Mouse (Mus musculus) lung, postnatal 10 days (tissue): ENCODE measurements at regions not wholly inside any gene's neighbourhood (a gene's known extent, or its start where the extent isn't known, plus 50 kb on each side); places are given as distances from the start of the nearest gene placed in this dataset.
"Not testable (repeated sequence)": the region's sequence is repeated elsewhere in the genome, so short reads cannot be mapped to it uniquely, and the experiment has no call there.

ENCODE experiments used
- DNase-seq: peaks from one replicate; pipeline ENCODE4 v3.0.0; 2021

DNA sequence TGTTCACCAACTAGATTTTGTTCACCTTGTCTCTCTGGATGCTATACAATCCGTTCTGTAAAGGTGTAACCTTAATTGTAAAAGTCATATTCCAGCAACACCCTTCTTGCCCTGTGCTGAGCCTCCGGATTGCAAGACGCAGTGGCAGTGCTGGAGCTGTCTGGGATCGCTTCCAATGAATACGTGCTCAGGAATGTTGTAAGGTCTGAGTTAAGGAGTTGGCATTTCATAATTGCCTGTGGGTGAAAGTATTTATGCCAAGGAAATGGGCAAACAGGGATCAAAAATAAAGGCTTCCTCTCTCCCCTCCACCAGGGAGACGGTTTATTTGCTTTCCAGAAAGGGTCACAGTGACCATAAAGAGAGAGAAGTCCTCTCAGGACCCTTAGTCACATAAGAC lies 93.3 kb downstream of the Apob start:
- DNase-seq: peak; percentile 27

DNA sequence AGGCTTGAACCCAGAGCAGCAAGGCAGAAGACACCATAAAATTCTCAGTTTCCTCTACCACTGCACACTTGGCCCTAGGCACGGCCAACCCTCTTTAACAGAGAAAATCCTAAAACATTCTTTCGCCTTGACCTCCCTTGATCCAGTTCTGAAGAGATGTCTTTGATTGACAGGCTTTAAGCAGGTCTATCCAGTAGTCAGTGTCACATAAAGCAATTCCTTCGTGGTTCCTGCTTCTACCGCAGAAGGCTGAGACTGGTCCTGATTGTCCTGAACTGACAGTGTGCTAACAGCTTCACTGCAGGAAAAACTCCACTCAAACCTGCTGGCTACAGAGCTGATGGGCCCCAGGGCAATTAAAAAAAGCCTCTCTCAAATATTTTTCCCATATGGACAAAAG lies 93.8 kb downstream of the Apob start:
- DNase-seq: no peak

DNA sequence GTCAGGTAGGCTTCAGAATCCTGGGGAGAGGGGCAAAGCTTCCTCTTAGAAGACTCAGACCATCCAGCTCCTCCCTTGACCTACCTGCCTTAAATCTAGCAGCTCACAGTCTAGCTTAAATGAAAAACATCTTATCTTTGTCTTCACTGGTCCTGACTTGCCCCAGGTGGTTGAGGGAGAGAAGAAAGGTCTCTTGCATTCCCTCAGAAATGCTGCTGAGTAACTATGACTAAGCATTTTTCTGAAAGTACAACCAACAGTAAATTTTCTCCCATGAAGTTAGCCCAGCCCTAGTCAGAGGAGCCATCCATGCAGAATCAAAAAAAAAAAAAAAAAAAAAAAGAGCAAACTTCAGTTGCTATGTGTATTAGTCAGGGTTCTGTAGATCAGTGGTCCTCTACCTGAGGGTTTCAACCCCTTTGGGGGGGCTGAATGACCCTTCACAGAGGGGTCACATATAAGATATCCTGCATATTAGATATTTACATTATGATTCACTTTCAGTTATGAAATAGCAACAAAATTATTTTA lies 98.6 kb downstream of the Apob start:
- no peak for DNase-seq

DNA sequence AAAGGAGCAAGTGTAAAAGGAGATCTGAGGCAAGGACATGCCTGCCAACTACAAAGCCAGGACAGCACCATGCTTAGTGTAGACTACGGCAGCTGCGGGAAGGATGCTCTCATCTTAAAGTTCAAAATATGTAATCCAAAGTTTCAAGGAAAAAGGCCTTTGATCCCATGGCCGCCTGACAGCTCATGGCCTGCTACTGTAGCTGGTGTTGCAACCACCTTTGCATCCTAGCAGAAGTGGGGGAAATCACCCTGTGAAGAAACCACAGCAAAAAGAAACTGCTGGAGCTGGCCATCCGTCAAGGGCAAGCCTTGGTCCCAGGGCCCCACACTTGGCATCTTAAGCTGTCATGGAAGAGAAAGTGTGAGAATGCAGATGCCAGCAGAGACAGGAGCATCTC lies 99.9 kb downstream of the Apob start:
- no peak for DNase-seq

DNA sequence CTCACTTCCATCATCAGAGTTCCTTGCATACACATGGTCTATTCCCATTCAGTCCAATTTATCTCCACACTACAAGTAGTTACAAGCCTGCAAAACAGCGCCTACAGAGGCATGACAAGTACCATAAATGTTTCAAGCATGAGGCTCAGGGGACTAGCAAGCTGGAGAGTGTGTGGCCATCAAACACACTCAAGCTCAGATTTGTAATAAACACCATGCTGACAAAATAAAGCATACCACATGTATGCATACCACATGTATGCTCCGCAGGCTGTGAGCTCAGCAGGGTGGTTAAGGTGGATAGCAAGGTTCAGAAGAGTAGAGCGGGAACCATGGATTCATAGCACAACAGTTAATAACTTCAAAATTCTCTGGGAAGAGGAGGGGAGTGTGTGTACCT lies 100.6 kb downstream of the Apob start:
- no peak for DNase-seq

DNA sequence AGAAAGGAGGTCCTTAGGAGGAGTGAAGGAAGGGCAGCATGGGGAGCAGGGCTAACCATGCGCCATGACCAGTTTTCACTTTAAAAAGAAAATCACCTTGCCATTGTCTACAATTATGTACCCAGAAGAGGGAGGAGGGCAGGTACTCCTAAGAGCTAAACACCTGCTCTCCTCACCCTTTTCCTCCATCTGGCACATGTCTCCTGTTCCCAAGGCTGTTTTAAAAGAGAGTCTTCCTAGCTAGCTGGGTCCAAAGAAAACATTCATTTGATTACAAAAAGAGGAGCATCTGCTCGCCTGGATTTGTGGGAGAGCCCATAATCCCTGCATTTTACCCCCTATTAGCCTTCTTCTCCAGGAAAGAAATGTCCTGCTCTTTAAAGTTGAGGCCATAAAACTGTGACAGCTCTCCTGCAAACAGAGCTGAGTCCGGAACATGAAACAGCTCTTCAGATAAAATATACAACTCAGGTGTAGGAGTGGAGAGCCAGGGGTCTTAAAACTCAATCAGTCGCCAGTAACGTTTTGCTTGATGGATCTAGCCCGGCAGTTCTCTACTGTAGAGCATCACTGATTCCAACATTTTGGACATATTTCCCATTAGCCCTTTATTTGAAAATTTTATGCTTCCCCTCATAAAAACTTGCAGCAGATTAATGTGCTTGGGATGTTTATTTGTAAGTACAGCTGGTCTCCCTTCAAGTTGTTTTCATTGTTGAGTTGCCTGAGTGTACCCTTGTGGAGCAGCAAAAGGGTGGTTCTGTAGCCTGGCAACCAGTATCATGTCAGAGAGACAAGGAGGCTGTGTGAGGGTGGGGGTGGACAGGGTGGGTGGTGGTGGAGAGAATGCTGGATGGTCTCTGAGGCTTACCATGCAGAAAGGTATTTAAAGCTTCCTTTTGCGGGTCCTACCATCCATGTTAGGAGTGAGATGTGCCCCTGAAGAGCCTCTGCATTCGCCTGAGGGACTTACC lies 105.5 kb downstream of the Apob start:
- DNase-seq: no peak

DNA sequence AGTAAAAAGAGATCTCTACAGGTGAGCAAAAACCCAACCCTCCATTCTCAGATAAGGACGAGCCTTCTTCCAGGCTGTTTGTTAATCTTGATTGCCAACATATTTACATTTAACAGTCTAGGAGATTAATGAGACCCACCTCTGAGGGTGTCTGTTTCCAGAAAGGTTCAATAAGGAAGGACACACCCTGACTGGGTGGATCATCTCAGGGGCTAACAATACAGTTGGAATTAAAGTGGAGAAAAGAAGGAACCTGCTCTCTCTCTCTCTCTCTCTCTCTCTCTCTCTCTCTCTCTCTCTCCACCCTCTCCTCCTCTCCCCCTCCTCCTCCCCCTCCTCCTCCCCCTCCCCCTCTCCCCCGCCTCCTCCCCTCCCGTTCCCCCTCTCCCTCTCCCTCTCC lies 110.5 kb downstream of the Apob start:
- no peak for DNase-seq

DNA sequence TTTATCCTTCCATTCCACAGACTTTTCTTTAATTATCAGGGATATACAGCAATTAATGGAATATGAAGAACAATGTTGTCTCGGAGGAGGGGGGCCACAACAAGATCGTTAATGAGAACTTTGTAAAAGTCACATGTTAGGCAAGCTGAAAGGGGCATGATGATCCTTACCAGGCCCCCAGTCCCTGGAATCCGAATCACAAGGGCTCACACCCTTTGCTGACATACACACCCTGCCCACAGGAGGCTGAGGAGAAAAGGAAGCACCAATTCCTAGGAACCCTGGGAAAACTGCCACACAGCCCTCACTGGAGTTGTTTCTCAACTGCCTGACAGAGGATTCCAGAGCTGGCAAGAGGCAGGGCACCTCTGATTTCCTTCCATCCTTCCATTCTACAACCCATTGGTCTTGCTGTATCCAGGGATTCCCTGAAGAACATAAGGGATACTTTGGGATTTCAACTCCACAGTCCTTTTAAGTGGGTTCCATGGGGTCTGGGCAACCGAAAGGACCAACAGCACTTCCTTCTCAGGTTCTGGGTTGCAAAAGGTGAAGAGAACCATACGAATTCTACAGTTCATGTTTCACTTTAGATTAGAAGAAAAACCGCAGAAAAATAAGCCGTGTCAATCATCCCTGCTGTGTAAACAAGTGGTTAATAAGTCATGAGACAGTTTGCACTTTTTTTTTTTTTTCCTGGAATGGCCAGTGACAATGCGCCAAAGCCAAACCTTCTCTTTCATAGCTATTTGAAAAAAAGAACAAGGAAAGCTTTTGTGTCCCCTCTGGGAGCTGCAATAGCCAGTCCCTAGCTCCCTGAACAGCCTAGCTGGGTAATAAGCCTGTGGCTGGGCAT lies 112.2 kb downstream of the Apob start:
- DNase-seq: no peak

DNA sequence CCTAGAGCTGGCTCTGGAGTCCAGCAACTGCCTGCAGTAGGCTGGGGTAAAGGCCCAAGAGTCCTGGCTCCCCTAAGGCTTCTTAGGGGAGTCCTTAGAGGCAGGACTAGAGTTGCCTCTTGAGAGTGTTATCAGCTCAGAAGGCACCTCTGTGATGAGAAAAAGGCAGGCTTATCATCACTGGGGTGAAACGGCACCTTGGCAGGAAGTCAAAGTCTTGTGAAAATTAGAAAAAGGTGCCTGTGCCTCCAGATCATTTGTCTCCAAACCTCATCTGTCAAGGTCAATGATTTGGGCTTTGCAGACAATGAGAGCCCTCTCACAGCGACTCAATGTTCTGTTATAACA lies 112.8 kb downstream of the Apob start:
- DNase-seq: no peak

DNA sequence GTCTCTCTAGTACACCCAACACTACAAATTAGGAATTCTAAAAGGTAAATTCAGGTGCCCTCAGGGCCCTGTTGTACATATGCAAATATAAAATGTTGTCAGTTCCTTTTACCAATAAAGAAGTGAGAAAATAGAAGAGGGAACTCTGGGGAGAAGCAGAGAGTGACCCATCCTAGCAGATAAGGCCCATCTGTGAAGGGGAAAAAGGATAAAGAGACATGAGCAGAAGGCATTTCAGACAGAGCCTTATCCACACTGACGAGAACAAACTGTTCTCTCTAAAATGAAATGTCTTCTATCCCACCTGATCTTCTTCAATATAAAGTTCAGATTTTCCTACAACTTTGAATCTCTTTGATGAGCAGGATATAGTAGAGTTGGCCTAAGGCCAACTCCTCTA lies 114.5 kb upstream of the Ldah start:
- DNase-seq: no peak

DNA sequence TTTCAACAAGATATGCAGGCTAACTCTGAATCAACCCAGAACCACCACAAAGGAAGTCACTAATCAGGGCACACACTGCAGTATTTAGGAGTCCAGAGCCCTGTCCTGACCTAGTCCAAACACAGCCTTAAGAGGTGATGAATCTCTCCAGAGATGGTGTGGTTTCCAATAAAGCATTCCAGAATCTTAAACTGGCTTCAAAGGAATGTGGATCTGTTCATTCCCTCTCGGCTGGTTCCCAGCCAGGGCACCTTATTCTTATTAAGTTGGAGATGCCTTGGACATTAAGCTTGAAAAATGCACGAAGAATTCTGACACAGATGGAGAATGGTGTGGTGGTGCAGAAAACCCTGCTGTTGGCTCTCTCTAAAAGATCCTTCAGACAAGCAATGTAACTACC lies 112.0 kb upstream of the Ldah start:
- DNase-seq: no peak

DNA sequence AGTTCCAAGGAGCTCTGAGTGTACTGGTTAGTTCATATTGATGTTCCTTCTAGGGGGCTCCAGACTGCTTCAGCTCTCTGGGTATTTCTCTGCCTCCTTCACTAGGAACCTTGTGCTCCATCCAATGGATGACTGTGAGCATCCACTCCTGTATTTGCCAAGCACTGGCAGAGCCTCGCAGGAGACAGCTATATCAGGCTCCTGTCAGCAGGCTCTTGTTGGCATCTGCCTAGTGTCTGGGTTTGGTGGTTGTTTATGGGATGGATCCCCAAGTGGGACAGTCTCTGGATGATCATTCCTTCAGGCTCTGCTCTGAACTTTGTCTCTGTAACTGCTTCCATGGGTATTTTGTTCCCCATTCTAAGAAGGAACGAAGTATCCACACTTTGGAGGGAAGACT lies 109.5 kb upstream of the Ldah start:
- not testable (repeated sequence) for DNase-seq

DNA sequence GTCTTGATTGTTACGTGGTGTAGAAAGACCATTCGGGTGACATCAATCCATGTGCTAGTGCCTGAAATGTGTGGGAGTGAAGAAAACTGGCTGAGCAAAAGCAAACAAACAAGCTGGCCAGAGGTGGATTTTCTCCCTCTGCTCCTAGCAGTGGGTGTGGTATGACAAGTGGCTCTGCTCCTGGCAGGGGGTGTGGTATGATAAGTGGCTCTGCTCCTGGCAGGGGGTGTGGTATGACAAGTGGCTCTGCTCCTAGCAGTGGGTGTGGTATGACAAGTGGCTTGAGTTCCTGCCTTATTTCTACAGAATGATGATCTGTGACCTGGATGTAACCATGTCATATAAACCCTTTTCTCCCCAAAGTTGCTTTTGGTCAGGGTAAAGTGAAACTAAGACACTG lies 108.8 kb upstream of the Ldah start:
- peak; percentile 4 for DNase-seq

DNA sequence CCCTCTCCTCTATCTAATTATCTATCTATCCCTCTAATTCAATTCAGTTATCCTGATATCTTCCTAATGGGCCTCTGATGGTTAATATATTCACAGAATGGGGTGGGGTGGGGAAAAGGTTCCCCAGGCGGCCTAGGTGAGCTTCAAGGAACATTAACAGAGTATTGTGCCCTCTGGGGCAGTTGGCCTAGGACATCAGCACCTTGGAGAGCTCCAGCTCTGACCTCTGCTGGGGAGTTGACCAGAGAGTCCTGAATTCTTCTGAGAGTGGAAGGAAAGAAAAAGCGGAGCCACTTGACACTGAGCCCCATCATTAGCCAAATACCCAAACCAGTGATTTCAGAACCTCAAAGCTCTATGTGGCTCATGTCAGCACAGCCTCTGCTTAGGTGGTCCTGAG lies 108.1 kb upstream of the Ldah start:
- peak; percentile 48 for DNase-seq

DNA sequence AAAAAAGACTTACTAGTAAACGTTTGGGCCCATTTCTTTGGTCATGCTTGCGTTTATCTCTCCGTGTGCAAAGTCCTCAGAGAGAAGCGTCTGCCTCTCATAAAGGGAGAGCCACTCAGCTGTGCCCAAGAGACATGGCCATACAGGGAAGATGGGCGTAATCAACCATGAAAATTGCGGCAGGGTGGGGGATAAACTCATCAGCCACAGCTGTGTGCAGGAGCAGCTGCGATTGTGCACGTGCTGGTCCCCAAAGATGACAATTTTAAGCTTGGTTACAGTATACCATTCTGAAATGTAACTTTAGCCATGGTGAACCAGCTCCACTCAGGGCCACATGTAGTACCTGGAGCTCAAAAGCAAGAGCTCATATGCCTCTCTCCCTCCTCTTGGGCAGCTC lies 106.1 kb upstream of the Ldah start:
- no peak for DNase-seq

DNA sequence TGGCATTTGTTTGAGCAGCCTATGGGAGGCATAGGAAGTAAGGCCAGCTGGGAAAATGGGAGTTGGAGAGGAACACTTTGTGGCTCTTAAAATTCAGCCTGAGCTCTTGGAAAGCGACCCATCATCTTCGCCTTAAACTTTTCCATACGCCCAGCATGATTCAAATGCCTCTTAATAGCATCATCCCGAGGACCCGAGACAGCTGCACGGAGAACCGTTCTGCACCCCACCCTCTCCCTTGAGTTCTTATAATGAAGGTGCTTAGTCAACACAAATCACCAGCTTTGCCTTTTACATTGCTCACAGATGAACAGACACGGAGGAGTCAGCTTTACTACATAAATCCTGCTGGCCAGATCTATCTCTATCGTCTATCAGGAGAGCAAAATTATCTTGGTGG lies 104.6 kb upstream of the Ldah start:
- DNase-seq: no peak

DNA sequence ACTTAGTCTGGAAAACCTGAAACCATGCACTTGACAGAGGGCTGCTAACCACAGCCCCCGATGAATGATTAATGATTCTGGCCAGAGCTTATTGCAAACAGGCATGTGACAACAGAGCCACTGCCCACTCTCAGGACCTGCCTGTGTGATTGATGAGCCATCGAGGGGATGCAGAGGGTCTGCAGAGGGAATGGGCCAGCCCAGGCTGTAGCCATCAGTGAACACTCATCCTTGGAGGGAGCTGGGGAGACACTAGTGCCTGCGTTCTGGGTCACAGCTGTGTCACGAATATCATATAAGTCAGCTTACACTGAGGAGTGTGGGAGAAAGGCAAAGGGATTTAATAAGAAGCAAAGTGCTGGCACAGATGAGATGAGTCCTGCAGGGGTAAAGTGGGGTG lies 100.8 kb upstream of the Ldah start:
- DNase-seq: no peak

DNA sequence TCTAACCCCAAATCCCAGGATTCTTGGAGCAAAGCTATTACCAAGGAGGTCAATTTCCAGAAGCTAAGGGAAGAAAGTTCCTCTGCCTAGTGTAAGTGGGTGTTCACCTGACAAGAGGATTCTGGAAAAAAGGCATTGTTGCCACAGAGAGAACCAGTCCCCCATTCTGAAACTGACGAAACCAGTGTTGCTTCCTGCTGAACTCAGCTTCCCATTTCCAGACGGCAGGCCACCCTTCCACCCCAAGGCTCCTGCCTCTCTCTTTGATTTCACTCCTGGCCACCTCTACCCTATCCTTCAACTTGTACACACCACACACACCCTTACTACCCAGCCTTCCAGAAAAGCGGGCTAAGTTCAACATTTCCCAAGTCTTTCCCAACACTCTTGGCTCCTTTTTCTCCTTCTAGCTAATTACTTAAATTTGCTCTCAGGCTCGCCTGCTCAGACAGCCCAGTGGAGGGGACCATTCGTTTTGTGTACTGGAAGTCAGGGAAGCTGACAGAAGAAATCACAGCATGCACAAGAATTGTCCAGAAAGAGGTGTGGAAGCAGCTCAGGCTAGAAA lies 98.6 kb upstream of the Ldah start:
- DNase-seq: no peak

DNA sequence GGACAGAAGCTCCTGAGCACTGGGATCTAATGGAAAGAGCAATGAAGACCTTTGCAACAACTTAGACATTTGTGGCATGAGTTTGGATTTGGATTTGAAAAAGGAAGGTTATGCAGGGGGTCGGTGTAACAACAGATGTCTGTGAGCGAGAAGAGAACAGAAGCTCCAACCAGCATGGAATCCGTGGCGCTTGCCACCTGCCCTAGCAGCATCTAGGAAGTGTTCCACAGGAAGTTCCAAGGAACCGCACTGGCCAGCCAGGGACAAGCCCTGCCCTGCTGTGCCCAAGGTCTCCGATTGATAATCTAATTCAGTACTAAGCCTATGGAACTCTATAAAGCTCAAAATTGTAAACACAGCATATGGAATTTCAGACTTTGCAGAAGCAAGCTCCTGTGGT lies 98.0 kb upstream of the Ldah start:
- no peak for DNase-seq

DNA sequence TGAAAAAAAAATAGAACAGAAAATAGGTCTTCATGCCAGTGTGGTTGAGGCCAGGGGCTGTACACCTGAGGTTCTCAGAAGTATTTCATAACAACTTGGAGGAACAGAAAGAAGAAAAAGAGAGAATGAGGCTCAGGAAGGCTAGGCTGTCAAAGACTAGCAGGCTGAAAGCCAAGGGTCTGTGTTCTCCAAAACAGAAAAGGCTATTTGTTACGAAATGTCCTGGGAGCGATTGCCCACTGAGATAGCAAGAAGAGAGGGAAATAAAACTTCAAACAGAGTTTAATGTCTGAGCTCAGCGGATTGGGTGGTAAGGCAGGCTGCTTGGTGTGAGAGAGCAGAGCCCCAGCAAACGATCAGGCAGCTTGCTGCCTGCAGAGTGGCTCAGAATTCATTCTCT lies 97.6 kb upstream of the Ldah start:
- peak; percentile 8 for DNase-seq

DNA sequence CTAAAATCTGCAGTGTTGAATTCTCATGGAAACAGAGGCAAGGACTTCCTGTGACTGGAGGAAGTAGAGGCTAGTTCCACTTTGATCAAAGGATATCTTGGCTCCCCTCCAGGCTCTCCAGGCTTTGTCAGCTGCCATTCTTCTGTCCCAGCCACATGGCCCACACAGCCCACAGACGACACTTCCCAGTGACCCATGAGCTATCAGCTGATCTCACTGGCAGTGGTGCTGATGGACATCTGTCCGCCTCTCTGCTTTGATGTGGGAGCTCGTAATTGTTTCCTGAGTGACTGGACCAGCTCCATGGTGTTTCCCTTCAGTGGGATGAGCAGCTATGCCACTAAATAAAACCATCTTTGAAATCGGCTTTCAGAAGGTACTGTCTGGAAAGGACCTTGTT lies 96.4 kb upstream of the Ldah start:
- no peak for DNase-seq

DNA sequence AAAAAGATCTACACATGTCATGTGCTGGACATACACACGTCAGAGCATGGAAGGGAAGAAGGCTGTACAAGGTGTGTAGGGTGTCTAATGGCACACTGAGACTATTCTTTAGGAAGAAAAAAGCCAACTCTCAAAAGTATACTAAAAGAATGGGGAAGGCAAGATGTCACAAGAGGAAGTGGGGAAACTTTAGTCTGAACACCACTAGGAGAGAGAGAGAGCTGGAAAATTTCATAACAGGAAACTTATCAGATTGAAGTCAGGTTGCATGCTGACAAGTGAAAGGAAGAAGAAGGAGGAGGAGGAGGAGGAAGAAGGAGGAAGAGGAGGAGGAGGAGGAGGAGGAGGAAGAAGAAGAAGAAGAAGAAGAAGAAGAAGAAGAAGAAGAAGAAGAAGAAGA lies 52.3 kb upstream of the Ldah start:
- no peak for DNase-seq
